In the genomic region with DNA sequence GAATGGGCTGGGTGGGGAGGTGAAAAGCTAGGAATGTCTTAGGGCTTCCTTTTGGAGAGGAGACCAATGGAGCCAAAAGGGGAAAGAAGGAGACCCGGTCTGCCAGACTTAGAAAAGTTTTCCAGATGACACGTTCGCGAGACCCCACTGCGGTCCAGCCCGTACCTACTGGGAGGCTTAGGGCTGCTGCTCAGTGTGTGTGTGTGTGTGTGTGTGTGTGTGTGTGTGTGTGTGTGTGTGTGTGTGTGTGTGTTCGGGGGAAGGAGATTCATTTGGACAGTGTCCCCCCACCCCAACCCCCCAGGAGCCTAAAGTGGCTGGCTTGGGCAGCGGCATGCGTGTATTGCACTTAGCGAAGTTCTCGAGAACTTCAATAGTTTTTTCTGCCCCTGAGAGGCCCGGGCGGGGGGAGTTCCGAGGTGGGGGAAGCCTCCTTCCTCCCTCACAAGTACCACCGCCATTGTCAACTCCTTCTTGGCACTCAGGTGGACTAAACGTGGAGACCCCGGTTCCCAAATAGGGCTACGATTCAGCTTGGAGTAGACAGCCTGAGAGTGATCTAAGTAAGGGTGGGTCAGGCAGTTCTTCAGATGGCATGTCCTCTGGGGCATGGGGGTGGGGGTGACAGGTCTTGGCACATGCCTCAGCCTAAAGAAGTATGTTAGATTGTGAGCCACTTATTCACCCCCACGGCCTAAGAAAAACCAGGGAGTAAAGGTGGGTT, we compare ENCODE assay signal across 7 mouse cellular contexts. TPM values are rescaled to one million over a fixed set of nuclear protein-coding genes. Genes with fewer than 3 reads are reported as not detected.
DNase-seq lines count a peak whose midpoint lies in the region; ATAC-seq and TF ChIP-seq lines count a peak whose summit lies in the region.

No protein-coding gene starts in this region.

- peak overlapping the region; percentile 50 for H3K9ac ChIP-seq in intestine, embryonic 14.5 days (ENCODE audit: low read length)

- H3K4me3 ChIP-seq in E14TG2a.4 (replicated peaks; ENCODE audit: low read length) = peak overlapping the region; percentile 70
- H3K4me3 ChIP-seq in intestine, embryonic 14.5 days (ENCODE audit: low read depth, low read length) = peak overlapping the region; percentile 51

- ATAC-seq in intestine, embryonic 14.5 days (replicated peaks; ENCODE audit: low FRiP score, low TSS enrichment, low read depth) = peak; percentile 29

- H3K27ac ChIP-seq in intestine, embryonic 14.5 days (ENCODE audit: low read depth) = peak overlapping the region; percentile 75

- no peaks in the 10 kb centered on the region for H3K36me3 ChIP-seq in E14TG2a.4 (ENCODE audit: insufficient read depth, low read length)
- no peaks in the 10 kb centered on the region for H3K36me3 ChIP-seq in intestine, embryonic 14.5 days (ENCODE audit: control insufficient read depth, insufficient read depth, low read length)

- TF ChIP-seq CTCF in E14TG2a.4 (conservative IDR thresholded peaks at IDR 0.05; ENCODE audit: low read length) = no peak

- peak overlapping the region; percentile 91 for H3K4me2 ChIP-seq in intestine, embryonic 14.5 days (ENCODE audit: low read length)

- H3K4me1 ChIP-seq in E14TG2a.4 (replicated peaks; ENCODE audit: low read depth, low read length) = peaks cover 21% of the 10 kb centered on the region
- peaks cover 8% of the 10 kb centered on the region; the same call in 1 of the 2 replicates for H3K4me1 ChIP-seq in intestine, embryonic 14.5 days (replicated peaks; ENCODE audit: control insufficient read depth, insufficient read depth, low read length)

- under 1% methylated on average over 18 of the region's 19 CpGs for WGBS in intestine, embryonic 14.5 days

- no peaks in the 10 kb centered on the region for H3K9me3 ChIP-seq in E14TG2a.4 (ENCODE audit: low read length)
- H3K9me3 ChIP-seq in intestine, embryonic 14.5 days (ENCODE audit: control insufficient read depth, low read length) = no peaks in the 10 kb centered on the region

- peaks cover 50% of the 10 kb centered on the region for H3K27me3 ChIP-seq in E14TG2a.4 (ENCODE audit: insufficient read depth, low read length)
- peaks cover 23% of the 10 kb centered on the region for H3K27me3 ChIP-seq in intestine, embryonic 14.5 days (replicated peaks; ENCODE audit: control insufficient read depth, insufficient read depth, low read length)

- peak; percentile 44 for DNase-seq in adrenal gland, postnatal 10 days
- DNase-seq in gastrocnemius, postnatal 25 days = peak; percentile 31
- peak; percentile 55 for DNase-seq in intestine, embryonic 14.5 days (ENCODE audit: low spot score)
- DNase-seq in lung, adult 18-20 months = peak; percentile 70 to 71
- peak; percentile 18 for DNase-seq in ovary, postnatal 14 days (ENCODE audit: low spot score)
- DNase-seq in cerebellum, adult 9-11 months = no peak

RNA-seq across cellular contexts. Expression of gene Cav1, which starts 0.6 kb away (rescaled TPM):
- total RNA-seq in adrenal gland, postnatal 10 days (2021) = 100 to 1,000 TPM; 503 to 507 TPM
- total RNA-seq in gastrocnemius, postnatal 25 days (2021) = 100 to 1,000 TPM; 104 to 186 TPM
- 167 and 171 TPM in 2 replicates for polyA plus RNA-seq in intestine, embryonic 14.5 days (2014; fragmentation: Nextera tagmentation; extraction: Ambion mirVana)

RNA-seq across cellular contexts. Expression of gene Cav2, which starts 25.8 kb away (rescaled TPM):
- 10 to 100 TPM; 53.3 to 63.3 TPM for total RNA-seq in adrenal gland, postnatal 10 days (2021)
- total RNA-seq in gastrocnemius, postnatal 25 days (2021) = 10 to 100 TPM; 20.2 to 30.4 TPM
- polyA plus RNA-seq in intestine, embryonic 14.5 days (2014; fragmentation: Nextera tagmentation; extraction: Ambion mirVana) = 17.3 and 17.9 TPM in 2 replicates
